Mouse (Mus musculus): ENCODE measurements around the gene Nfatc2.

Gene Nfatc2

DNA sequence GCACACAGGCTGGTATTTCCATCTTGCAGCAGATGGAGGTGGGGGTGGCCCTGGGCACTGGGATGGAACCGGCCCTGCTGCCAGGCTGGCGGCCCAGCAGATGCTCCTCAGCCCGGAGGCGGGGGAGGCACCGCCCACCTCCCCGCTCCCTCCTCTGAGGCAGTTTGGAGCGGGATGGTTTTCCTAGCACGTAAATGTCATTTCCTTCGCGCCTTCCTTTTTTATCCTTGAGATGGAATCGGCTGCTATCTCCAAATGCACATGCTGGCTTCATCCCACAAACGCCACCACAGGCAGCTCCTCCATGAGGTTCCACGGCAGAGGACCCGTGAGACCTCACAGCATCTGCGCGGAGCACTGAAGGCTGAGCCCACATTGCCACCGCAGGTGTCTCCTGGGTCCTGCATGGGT, 160.5 kb downstream of the Nfatc2 start:
- in situ Hi-C loops (cut with MboI): loop anchor here (25.0 kb wide), 1 partner anchor 329 kb away; no protein-coding TSS in a partner anchor

DNA sequence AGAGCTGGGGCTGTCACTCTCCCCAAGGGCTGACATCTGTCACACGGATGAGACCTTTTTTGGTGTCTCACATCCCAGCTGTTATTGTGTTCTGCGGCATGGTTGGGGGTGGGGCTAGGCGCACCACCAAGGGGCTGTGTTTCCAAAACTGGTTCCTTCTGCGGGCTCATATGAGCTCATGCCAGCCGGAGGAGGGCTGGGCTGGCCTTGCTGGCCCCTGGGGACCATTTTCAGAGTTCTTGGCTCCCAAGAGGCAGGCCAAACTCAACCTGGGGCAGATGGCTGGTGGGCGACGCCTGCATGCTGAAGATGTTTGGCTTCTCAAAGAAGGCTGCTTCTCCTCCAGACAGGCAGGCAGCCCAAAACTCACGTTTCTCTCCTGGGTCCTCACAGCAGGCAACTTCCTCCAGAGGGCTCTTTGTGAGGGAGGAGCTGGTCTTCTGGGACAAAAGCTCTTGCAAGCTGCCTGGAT, 162.4 kb downstream of the Nfatc2 start:
- in situ Hi-C loops (cut with MboI): loop anchor here (10.0 to 25.0 kb wide), 2 partner anchors 184 to 327 kb away; no protein-coding TSS in a partner anchor

DNA sequence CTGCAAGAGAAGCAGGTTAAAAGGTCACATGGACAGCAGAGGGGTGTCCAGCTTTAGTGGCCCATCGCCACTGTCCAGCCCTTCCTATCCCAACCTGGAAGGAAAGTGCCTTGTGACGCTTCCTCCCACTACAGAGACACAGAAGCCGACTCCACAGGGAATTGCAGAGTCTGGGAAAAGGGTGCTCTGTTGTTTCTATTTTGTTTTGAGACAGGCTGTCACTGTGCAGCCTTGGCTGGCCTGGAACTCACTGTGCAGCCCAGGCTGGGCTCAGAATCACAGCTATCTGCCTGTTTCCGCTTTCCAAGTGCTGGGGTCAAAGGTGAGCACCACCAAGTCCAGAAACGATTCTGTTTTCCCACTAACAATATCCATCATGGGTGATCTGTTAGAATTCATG, 167.3 kb downstream of the Nfatc2 start:
- in situ Hi-C loops (cut with MboI): loop anchor here (10.0 to 25.0 kb wide), 2 partner anchors 179 to 322 kb away; no protein-coding TSS in a partner anchor

DNA sequence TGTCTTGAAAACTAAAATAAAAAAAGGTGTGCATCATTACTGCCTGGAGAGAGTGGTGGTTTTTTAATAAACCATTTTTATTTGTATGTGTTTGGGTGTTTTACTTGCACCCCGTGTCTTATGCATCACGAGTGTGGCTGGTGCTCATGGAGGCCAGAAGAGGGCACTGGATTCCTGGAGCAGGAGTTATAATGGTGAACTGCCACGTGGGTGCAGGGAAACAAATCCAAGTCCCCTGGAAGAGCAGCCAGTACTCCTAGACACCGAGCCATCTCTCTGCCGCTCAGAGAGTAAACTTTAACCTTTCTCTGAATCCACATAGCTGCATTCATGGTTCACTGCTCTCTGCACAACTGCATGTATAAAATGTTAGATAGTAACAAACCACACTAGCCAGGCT, 168.1 kb downstream of the Nfatc2 start:
- in situ Hi-C loops (cut with MboI): loop anchor here (10.0 to 25.0 kb wide), 2 partner anchors 179 to 321 kb away; no protein-coding TSS in a partner anchor

DNA sequence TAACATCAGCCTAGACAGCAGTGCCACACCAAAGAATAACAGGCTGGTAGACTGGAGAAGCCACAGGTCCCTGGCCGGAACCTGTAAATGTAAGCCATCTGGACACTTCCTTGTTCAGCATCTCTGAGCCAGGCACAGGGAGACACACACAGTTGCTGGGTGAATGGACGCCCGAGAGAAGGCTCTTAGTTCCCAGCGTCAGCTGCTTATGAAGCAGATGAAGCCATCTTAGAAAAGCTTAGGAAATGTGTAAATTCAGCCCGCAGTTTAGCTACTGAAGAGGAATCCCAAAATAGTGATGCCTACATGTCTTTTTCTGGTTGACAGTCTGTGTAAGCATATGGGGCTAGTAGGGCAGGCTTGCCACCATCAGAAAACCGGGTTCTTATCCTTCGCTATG, 169.1 kb downstream of the Nfatc2 start:
- in situ Hi-C loops (cut with MboI): loop anchor here (10.0 to 25.0 kb wide), 2 partner anchors 178 to 320 kb away; no protein-coding TSS in a partner anchor

DNA sequence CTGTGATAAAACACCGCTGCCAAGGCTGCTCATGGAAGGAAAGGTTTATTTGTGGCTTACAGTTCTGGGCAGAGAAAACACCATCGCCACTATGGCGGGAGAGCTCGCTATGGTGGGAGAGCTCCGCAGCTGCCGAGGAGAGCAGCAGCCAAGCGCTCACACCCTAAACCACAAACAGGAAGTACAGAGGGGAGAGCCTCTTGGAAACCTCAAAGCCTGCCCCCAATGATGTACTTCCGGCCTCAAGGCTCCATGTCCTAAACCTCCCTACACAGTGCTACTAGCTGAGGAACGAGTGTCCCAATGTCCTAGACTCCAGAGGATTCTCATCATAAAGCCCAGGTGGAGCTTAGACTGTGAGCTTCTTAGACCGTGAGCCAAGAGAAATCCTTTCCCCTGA, 171.9 kb downstream of the Nfatc2 start:
- in situ Hi-C loops (cut with MboI): loop anchor here (25.0 kb wide), 1 partner anchor 317 kb away; no protein-coding TSS in a partner anchor

DNA sequence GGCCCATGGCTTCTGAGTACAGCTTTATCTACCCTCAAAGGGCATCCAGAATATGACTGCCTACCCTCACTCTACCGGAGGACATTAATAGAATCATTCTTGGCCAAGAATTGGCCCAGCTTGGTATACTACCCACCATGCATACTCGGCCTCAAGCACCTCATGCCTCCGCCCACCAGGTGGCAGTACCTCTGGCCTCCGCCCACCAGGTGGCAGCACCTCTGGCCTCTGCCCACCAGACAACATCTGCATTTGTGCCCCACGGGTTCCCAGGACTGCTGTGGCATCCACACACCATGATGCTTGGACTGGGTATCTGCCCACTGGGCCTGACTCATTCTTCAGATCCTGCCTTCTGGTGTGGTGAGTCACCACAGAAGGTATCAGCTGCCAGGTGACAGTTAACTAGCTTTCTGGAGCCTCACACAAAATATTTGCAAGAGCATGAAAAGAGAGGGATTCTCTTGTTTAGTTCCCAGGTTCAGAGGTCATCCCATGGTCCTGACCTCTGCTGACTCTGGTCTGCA, 173.0 kb downstream of the Nfatc2 start:
- in situ Hi-C loops (cut with MboI): loop anchor here (25.0 kb wide), 1 partner anchor 316 kb away; no protein-coding TSS in a partner anchor

Measured in mature B cell (primary cell).